Mouse (Mus musculus) right cerebral cortex, postnatal 25 days (tissue): Measurements from ENCODE around the gene Nkx2-3.

Experiments used
- DNase-seq: peaks from one replicate; pipeline ENCODE4 v3.0.0; 2022

Gene Nkx2-3

GRCm38 (mm10) chr19:43612051-43612450 is at the start of gene Nkx2-3:
Nkx2-3 (plus strand) TSS chr19:43612325.
- no peak for DNase-seq

GRCm38 (mm10) chr19:43563166-43563565 is 49.0 kb upstream of the Nkx2-3 start:
- DNase-seq, result no peak

GRCm38 (mm10) chr19:43568298-43568697 is 43.8 kb upstream of the Nkx2-3 start:
- DNase-seq, result no peak

- DNase-seq, result no peak
Measured at GRCm38 (mm10) chr19:43569133-43569532, 43.0 kb upstream of the Nkx2-3 start.

GRCm38 (mm10) chr19:43570831-43571790 is 41.0 kb upstream of the Nkx2-3 start:
- peak; percentile 53 for DNase-seq

- no peak for DNase-seq
Measured at GRCm38 (mm10) chr19:43579081-43579796, 32.9 kb upstream of the Nkx2-3 start.

- no peak for DNase-seq
Measured at GRCm38 (mm10) chr19:43581185-43581584, 30.9 kb upstream of the Nkx2-3 start.

GRCm38 (mm10) chr19:43583192-43583591 is 28.9 kb upstream of the Nkx2-3 start:
- DNase-seq, result no peak

GRCm38 (mm10) chr19:43583595-43583994 is 28.5 kb upstream of the Nkx2-3 start:
- no peak for DNase-seq

GRCm38 (mm10) chr19:43584788-43585187 is 27.3 kb upstream of the Nkx2-3 start:
- DNase-seq, result no peak

- DNase-seq, result no peak
Measured at GRCm38 (mm10) chr19:43592026-43592425, 20.1 kb upstream of the Nkx2-3 start.

- DNase-seq, result no peak
Measured at GRCm38 (mm10) chr19:43596981-43597380, 15.1 kb upstream of the Nkx2-3 start.

- DNase-seq, result no peak
Measured at GRCm38 (mm10) chr19:43598741-43599660, 13.1 kb upstream of the Nkx2-3 start.

GRCm38 (mm10) chr19:43599776-43600544 is 12.2 kb upstream of the Nkx2-3 start:
- DNase-seq, result no peak

GRCm38 (mm10) chr19:43600545-43601331 is 11.4 kb upstream of the Nkx2-3 start:
- no peak for DNase-seq

GRCm38 (mm10) chr19:43601440-43601839 is 10.7 kb upstream of the Nkx2-3 start:
- DNase-seq, result no peak

GRCm38 (mm10) chr19:43601996-43602590 is 10.0 kb upstream of the Nkx2-3 start:
- no peak for DNase-seq

GRCm38 (mm10) chr19:43603521-43603920 is 8.6 kb upstream of the Nkx2-3 start:
- DNase-seq, result no peak

- no peak for DNase-seq
Measured at GRCm38 (mm10) chr19:43604492-43605120, 7.5 kb upstream of the Nkx2-3 start.
